Mouse (Mus musculus): ENCODE measurements around the gene Spink4. TPM values are rescaled to one million over a fixed set of nuclear protein-coding genes. Genes with fewer than 3 reads are reported as not detected.
A peak's percentile ranks its signal among the peaks of the same experiment; 100 is the strongest.

Gene Spink4
- polyA plus RNA-seq, 1 experiment from 2014 or later: 560 TPM

- no peak overlapping the region for H3K27ac ChIP-seq (ENCODE audit: low read length)
- H3K4me2 ChIP-seq (ENCODE audit: low read depth, low read length): no peak overlapping the region
- H3K9me3 ChIP-seq (ENCODE audit: control insufficient read depth, low read length): no peaks in the 10 kb centered on the region
- H3K9ac ChIP-seq (ENCODE audit: low read depth, low read length): no peak overlapping the region
- H3K4me3 ChIP-seq (ENCODE audit: low read length): no peak overlapping the region
- H3K4me1 ChIP-seq (ENCODE audit: control insufficient read depth, insufficient read depth, low read length): no peaks in the 10 kb centered on the region
- ATAC-seq: no peak
- no peaks in the 10 kb centered on the region for H3K27me3 ChIP-seq (replicated peaks; ENCODE audit: control insufficient read depth, insufficient read depth, low read length)
- no peaks in the 10 kb centered on the region for H3K36me3 ChIP-seq (ENCODE audit: control insufficient read depth, insufficient read depth, low read length)
- 87% methylated on average over 10 of the region's 10 CpGs for WGBS
Measured at GRCm38 (mm10) chr4:40883200-40883599, 36.7 kb upstream of the Spink4 start.

DNA sequence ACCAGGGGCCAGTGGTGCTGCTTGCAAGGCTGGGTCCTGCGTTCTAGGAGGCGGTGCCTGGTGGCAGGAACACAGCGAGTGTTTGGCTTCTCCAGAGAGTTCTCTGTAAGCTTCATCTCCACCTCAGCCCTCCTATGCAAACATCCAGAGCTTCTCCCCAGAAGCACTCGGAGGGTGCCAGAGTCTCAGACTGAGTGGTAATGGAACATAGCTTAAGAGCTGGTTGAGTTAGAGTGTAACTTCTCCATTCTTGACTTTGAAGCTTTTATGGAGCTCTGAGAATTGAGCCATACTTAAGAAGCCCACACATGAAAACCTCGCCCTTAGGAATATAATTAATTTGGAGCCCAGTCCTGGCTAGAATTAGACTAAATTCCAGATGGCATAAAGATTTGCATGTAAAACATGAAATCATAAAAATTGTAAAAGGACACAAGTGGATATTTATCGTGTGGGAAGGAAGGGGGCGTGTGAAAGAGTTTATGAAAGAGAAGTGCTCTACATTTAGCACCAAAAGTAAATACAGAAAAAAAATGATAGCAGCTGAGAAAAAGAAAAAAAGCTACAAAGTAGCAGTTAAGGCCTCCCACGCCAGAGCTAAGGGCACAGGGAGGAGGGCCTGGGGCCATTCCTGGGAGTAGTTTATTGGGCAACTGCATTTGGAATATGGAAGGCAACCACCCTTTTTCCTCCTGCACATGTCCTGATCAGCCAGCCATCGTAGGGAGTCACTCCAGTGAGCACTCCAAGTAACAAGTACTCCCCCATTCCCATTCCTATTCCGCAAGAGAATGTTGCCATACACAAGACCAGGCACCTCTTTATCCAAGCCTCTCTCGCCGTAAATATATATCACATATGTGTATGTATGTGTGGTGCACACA, 35.3 kb upstream of the Spink4 start:
- Histone ChIP-seq H3K9ac (ENCODE audit: low read depth, low read length) (no peak overlapping the region), H3K9me3 (ENCODE audit: control insufficient read depth, low read length) (no peaks in the 10 kb centered on the region), H3K36me3 (ENCODE audit: control insufficient read depth, insufficient read depth, low read length) (no peaks in the 10 kb centered on the region), H3K27ac (ENCODE audit: low read length) (no peak overlapping the region), H3K4me2 (ENCODE audit: low read depth, low read length) (no peak overlapping the region), H3K27me3 (replicated peaks; ENCODE audit: control insufficient read depth, insufficient read depth, low read length) (no peaks in the 10 kb centered on the region; the same call in 1 of the 2 replicates), H3K4me3 (ENCODE audit: low read length) (no peak overlapping the region), H3K4me1 (ENCODE audit: control insufficient read depth, insufficient read depth, low read length) (no peaks in the 10 kb centered on the region)
- WGBS: 77% methylated on average over 12 of the region's 12 CpGs
- ATAC-seq: no peak

GRCm38 (mm10) chr4:40885166-40885525, 34.7 kb upstream of the Spink4 start:
- H3K9me3 ChIP-seq (ENCODE audit: control insufficient read depth, low read length): no peaks in the 10 kb centered on the region
- 85% methylated on average over 2 of the region's 2 CpGs for WGBS
- H3K36me3 ChIP-seq (ENCODE audit: control insufficient read depth, insufficient read depth, low read length): no peaks in the 10 kb centered on the region
- no peak overlapping the region for H3K27ac ChIP-seq (ENCODE audit: low read length)
- no peak overlapping the region for H3K4me2 ChIP-seq (ENCODE audit: low read depth, low read length)
- no peak overlapping the region for H3K4me3 ChIP-seq (ENCODE audit: low read length)
- H3K4me1 ChIP-seq (ENCODE audit: control insufficient read depth, insufficient read depth, low read length): no peaks in the 10 kb centered on the region
- no peak for ATAC-seq
- H3K27me3 ChIP-seq (replicated peaks; ENCODE audit: control insufficient read depth, insufficient read depth, low read length): peaks cover 3% of the 10 kb centered on the region; the same call in 1 of the 2 replicates
- no peak overlapping the region for H3K9ac ChIP-seq (ENCODE audit: low read depth, low read length)

- no peaks in the 10 kb centered on the region for H3K4me1 ChIP-seq (ENCODE audit: control insufficient read depth, insufficient read depth, low read length)
- peaks cover 3% of the 10 kb centered on the region; the same call in 1 of the 2 replicates for H3K27me3 ChIP-seq (replicated peaks; ENCODE audit: control insufficient read depth, insufficient read depth, low read length)
- no peak overlapping the region for H3K9ac ChIP-seq (ENCODE audit: low read depth, low read length)
- no peak overlapping the region for H3K27ac ChIP-seq (ENCODE audit: low read length)
- H3K4me3 ChIP-seq (ENCODE audit: low read length): no peak overlapping the region
- ATAC-seq: no peak
- 63% methylated on average over 4 of the region's 4 CpGs for WGBS
- H3K36me3 ChIP-seq (ENCODE audit: control insufficient read depth, insufficient read depth, low read length): no peaks in the 10 kb centered on the region
- no peaks in the 10 kb centered on the region for H3K9me3 ChIP-seq (ENCODE audit: control insufficient read depth, low read length)
- no peak overlapping the region for H3K4me2 ChIP-seq (ENCODE audit: low read depth, low read length)
Measured at GRCm38 (mm10) chr4:40885883-40886282, 34.0 kb upstream of the Spink4 start.

- H3K4me2 ChIP-seq (ENCODE audit: low read depth, low read length): no peak overlapping the region
- no peak overlapping the region for H3K9ac ChIP-seq (ENCODE audit: low read depth, low read length)
- WGBS: 61% methylated on average over 11 of the region's 11 CpGs
- peaks cover 3% of the 10 kb centered on the region for H3K27me3 ChIP-seq (replicated peaks; ENCODE audit: control insufficient read depth, insufficient read depth, low read length)
- H3K9me3 ChIP-seq (ENCODE audit: control insufficient read depth, low read length): no peaks in the 10 kb centered on the region
- H3K36me3 ChIP-seq (ENCODE audit: control insufficient read depth, insufficient read depth, low read length): no peaks in the 10 kb centered on the region
- H3K27ac ChIP-seq (ENCODE audit: low read length): no peak overlapping the region
- ATAC-seq: no peak
- no peaks in the 10 kb centered on the region for H3K4me1 ChIP-seq (ENCODE audit: control insufficient read depth, insufficient read depth, low read length)
- H3K4me3 ChIP-seq (ENCODE audit: low read length): no peak overlapping the region
Measured at GRCm38 (mm10) chr4:40888839-40889238, 31.0 kb upstream of the Spink4 start.

DNA sequence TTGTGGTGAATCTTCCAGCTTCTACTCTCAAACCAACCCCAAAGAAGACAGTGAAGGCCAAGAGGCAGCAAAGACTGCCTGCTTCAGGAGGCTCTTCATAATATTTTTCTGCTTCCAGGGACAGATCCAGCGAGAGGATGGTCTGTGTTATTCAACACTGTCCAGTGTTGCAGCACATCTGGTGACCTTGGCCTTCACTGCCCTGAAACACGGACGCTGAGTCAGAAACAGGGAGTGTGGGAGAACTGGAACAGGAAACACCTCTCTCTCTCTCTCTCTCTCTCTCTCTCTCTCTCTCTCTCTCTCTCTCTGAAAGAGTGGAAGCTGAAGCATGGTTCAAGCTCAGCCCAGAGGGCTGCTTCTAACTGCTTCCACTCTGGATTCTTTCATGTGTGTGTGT, 30.6 kb upstream of the Spink4 start:
- H3K4me3 ChIP-seq (ENCODE audit: low read length): no peak overlapping the region
- no peaks in the 10 kb centered on the region for H3K36me3 ChIP-seq (ENCODE audit: control insufficient read depth, insufficient read depth, low read length)
- no peaks in the 10 kb centered on the region for H3K9me3 ChIP-seq (ENCODE audit: control insufficient read depth, low read length)
- H3K4me2 ChIP-seq (ENCODE audit: low read depth, low read length): no peak overlapping the region
- WGBS: 34% methylated on average over 3 of the region's 3 CpGs
- H3K9ac ChIP-seq (ENCODE audit: low read depth, low read length): no peak overlapping the region
- H3K4me1 ChIP-seq (ENCODE audit: control insufficient read depth, insufficient read depth, low read length): no peaks in the 10 kb centered on the region
- peaks cover 6% of the 10 kb centered on the region for H3K27me3 ChIP-seq (replicated peaks; ENCODE audit: control insufficient read depth, insufficient read depth, low read length)
- no peak for ATAC-seq
- H3K27ac ChIP-seq (ENCODE audit: low read length): no peak overlapping the region

GRCm38 (mm10) chr4:40889983-40890382, 29.9 kb upstream of the Spink4 start:
- Histone ChIP-seq H3K9me3 (ENCODE audit: control insufficient read depth, low read length) (no peaks in the 10 kb centered on the region), H3K36me3 (ENCODE audit: control insufficient read depth, insufficient read depth, low read length) (no peaks in the 10 kb centered on the region), H3K4me2 (ENCODE audit: low read depth, low read length) (no peak overlapping the region), H3K9ac (ENCODE audit: low read depth, low read length) (no peak overlapping the region), H3K27ac (ENCODE audit: low read length) (no peak overlapping the region), H3K27me3 (replicated peaks; ENCODE audit: control insufficient read depth, insufficient read depth, low read length) (peaks cover 6% of the 10 kb centered on the region), H3K4me3 (ENCODE audit: low read length) (no peak overlapping the region), H3K4me1 (ENCODE audit: control insufficient read depth, insufficient read depth, low read length) (no peaks in the 10 kb centered on the region)
- 81% methylated on average over 4 of the region's 4 CpGs for WGBS
- ATAC-seq: no peak

- H3K4me1 ChIP-seq (ENCODE audit: control insufficient read depth, insufficient read depth, low read length): no peaks in the 10 kb centered on the region
- WGBS: 69% methylated on average over 5 of the region's 5 CpGs
- H3K36me3 ChIP-seq (ENCODE audit: control insufficient read depth, insufficient read depth, low read length): no peaks in the 10 kb centered on the region
- ATAC-seq: no peak
- peaks cover 6% of the 10 kb centered on the region for H3K27me3 ChIP-seq (replicated peaks; ENCODE audit: control insufficient read depth, insufficient read depth, low read length)
- H3K4me3 ChIP-seq (ENCODE audit: low read length): no peak overlapping the region
- no peak overlapping the region for H3K27ac ChIP-seq (ENCODE audit: low read length)
- no peak overlapping the region for H3K4me2 ChIP-seq (ENCODE audit: low read depth, low read length)
- H3K9ac ChIP-seq (ENCODE audit: low read depth, low read length): no peak overlapping the region
- H3K9me3 ChIP-seq (ENCODE audit: control insufficient read depth, low read length): no peaks in the 10 kb centered on the region
Measured at GRCm38 (mm10) chr4:40891206-40891605, 28.6 kb upstream of the Spink4 start.

DNA sequence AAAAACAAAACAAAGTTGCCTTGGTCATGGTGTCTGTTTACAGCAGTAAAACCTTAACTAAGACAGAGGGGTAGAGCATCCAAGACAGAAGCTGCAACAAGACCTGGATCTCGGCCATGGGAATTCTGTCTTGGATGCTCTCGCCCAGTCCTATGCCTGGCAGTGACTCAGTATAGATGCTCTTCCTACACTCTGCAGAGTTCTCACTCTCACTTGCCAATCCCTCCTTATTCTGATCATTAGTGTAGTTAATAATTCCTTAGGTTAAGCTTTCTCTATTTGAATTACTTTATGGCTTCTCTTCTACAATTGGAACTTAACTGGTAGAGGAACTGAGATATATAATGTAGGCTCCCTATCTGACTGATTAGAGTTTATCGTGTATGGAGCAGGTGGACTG, 24.7 kb upstream of the Spink4 start:
- Histone ChIP-seq H3K27ac (ENCODE audit: low read length) (no peak overlapping the region), H3K9ac (ENCODE audit: low read depth, low read length) (no peak overlapping the region), H3K4me1 (ENCODE audit: control insufficient read depth, insufficient read depth, low read length) (no peaks in the 10 kb centered on the region), H3K4me3 (ENCODE audit: low read length) (no peak overlapping the region), H3K4me2 (ENCODE audit: low read depth, low read length) (no peak overlapping the region), H3K27me3 (replicated peaks; ENCODE audit: control insufficient read depth, insufficient read depth, low read length) (peaks cover 6% of the 10 kb centered on the region; the same call in 1 of the 2 replicates), H3K36me3 (ENCODE audit: control insufficient read depth, insufficient read depth, low read length) (no peaks in the 10 kb centered on the region), H3K9me3 (ENCODE audit: control insufficient read depth, low read length) (no peaks in the 10 kb centered on the region)
- peak; percentile 89 for ATAC-seq
- WGBS: 70% methylated on average over 3 of the region's 3 CpGs

All from intestine, embryonic 16.5 days (tissue).